ENCODE assay signal across 8 mouse cellular contexts in the genomic region with DNA sequence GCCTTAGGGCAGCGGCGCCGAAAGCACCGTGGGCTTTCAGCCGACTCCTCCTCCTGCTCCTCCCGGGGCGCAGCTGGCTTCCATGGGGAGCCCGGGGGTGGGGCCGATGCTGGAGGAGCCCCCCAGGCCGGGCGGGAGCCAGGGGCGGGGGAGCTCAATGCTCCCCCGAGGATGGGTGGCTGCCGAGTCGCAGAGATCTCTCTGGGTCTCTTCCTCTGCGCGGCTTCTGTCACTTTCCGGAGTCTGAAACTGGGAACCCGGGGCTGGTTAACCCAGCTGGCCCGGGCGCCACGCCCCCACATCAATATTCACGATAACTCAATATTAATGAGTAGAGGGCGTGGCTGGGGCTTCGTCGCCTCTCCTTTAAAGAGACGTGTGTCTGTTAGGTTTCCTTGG. TPM values are rescaled to one million over a fixed set of nuclear protein-coding genes. Genes with fewer than 3 reads are reported as not detected.
A peak's percentile ranks its signal among the peaks of the same experiment; 100 is the strongest.
DNase-seq lines count a peak whose midpoint lies in the region; ATAC-seq and TF ChIP-seq lines count a peak whose summit lies in the region.

Gene Creb3l1 (minus strand): TSS at position 229 of the 399 bp plus-strand sequence.

- H3K9me3 ChIP-seq in CH12.LX (replicated peaks; ENCODE audit: low read length) = no peaks in the 10 kb centered on the region
- H3K9me3 ChIP-seq in heart, postnatal 0 days (replicated peaks; ENCODE audit: control insufficient read depth, low read length) = no peaks in the 10 kb centered on the region
- H3K9me3 ChIP-seq in lung, embryonic 15.5 days = no peaks in the 10 kb centered on the region

- TF ChIP-seq RAD21 in CH12.LX (IDR thresholded peaks at IDR 0.05; ENCODE audit: low read depth, low read length) = no peak

- no peaks in the 10 kb centered on the region for H3K79me2 ChIP-seq in CH12.LX (replicated peaks; ENCODE audit: control insufficient read depth, extremely low read depth, insufficient read depth, poor library complexity, severe bottlenecking)

- no peak for TF ChIP-seq CTCF in CH12.LX (conservative IDR thresholded peaks at IDR 0.05 in 1 of 2, IDR thresholded peaks at IDR 0.05 in 1 of 2; ENCODE audit: low read depth in 2 of 2, low read length in 2 of 2)
- TF ChIP-seq CTCF in heart, postnatal 0 days (IDR thresholded peaks at IDR 0.05; ENCODE audit: low read depth) = no peak

- peak within 1 kb of the TSS; percentile 34 to 51 (median 34) for H3K4me3 ChIP-seq in CH12.LX (replicated peaks in 1 of 3; ENCODE audit: low read depth in 2 of 3, low read length in 2 of 3, poor library complexity in 1 of 3)
- H3K4me3 ChIP-seq in heart, postnatal 0 days (ENCODE audit: low read depth, low read length) = peak within 1 kb of the TSS; percentile 76
- peak within 1 kb of the TSS; percentile 70 for H3K4me3 ChIP-seq in lung, embryonic 15.5 days

- peaks cover 73% of the 10 kb centered on the region for H3K27me3 ChIP-seq in CH12.LX (replicated peaks)
- peaks cover 3% of the 10 kb centered on the region; the same call in 1 of the 2 replicates for H3K27me3 ChIP-seq in heart, postnatal 0 days (ENCODE audit: control insufficient read depth, insufficient read depth, low read length)
- H3K27me3 ChIP-seq in lung, embryonic 15.5 days = no peaks in the 10 kb centered on the region

- H3K4me2 ChIP-seq in CH12.LX (ENCODE audit: insufficient read depth, low read depth, poor library complexity, severe bottlenecking) = peak within 1 kb of the TSS; percentile 97
- peak within 1 kb of the TSS; percentile 98 for H3K4me2 ChIP-seq in heart, postnatal 0 days (ENCODE audit: low read depth, low read length)
- peak within 1 kb of the TSS; percentile 95 for H3K4me2 ChIP-seq in lung, embryonic 15.5 days

- TF ChIP-seq EP300 in CH12.LX (IDR thresholded peaks at IDR 0.05; ENCODE audit: low read length) = no peak
- no peak for TF ChIP-seq EP300 in heart, postnatal 0 days (IDR thresholded peaks at IDR 0.05; ENCODE audit: low read depth)

- WGBS in heart, postnatal 0 days = under 1% methylated on average over 24 of the region's 27 CpGs
- WGBS in lung, embryonic 15.5 days = 1% methylated on average over 24 of the region's 27 CpGs

- H3K36me3 ChIP-seq in CH12.LX (replicated peaks in 1 of 2; ENCODE audit: control insufficient read depth in 1 of 2, insufficient read depth in 1 of 2, low read length in 1 of 2) = no peaks in the 10 kb centered on the region
- H3K36me3 ChIP-seq in heart, postnatal 0 days (replicated peaks; ENCODE audit: control insufficient read depth, insufficient read depth, low read length) = no peaks in the 10 kb centered on the region
- H3K36me3 ChIP-seq in lung, embryonic 15.5 days = no peaks in the 10 kb centered on the region

- ATAC-seq in heart, postnatal 0 days (ENCODE audit: insufficient read depth, low read depth) = peak; percentile 27; the same call in 1 of the 2 replicates
- ATAC-seq in lung, embryonic 15.5 days (ENCODE audit: borderline replicate concordance, extremely low read depth, low FRiP score, low TSS enrichment) = peak; percentile 32; the same call in 1 of the 2 replicates

- in situ Hi-C loops in CH12.LX (cut with MboI; ENCODE audit: low pct_ligation_motif_present, low pct_unique_long_range_greater_than_20kb, low sequenced_read_pairs) = no loop called here

- H3K9ac ChIP-seq in CH12.LX (ENCODE audit: insufficient read depth, low read depth) = peak within 1 kb of the TSS; percentile 29
- H3K9ac ChIP-seq in heart, postnatal 0 days (replicated peaks; ENCODE audit: low read depth, low read length) = peak within 1 kb of the TSS; percentile 72
- H3K9ac ChIP-seq in lung, embryonic 15.5 days = peak within 1 kb of the TSS; percentile 73

- 0 out of 2 replicates have a peak, but pooled peaks have one; percentile 33 for TF ChIP-seq POLR2A in CH12.LX (IDR thresholded peaks at IDR 0.05; ENCODE audit: low read depth, low read length)

- dilution Hi-C loops in CH12.LX (cut with MboI; ENCODE audit: extremely low pct_ligation_motif_present, extremely low pct_unique_long_range_greater_than_20kb, low sequenced_read_pairs) = no loop called here

- peaks cover 0 to 8% of the 10 kb centered on the region in 2 experiments; a peak in 1 of 4 replicates for H3K4me1 ChIP-seq in CH12.LX (ENCODE audit: control insufficient read depth in 1 of 2, insufficient read depth in 2 of 2)
- peaks cover 8% of the 10 kb centered on the region for H3K4me1 ChIP-seq in heart, postnatal 0 days (ENCODE audit: control insufficient read depth, insufficient read depth)
- peaks cover 62% of the 10 kb centered on the region for H3K4me1 ChIP-seq in lung, embryonic 15.5 days

- DNase-seq in CH12.LX (ENCODE audit: extremely low read depth) (peak; percentile 60), MN1 (ENCODE audit: low spot score) (no peak)
- DNase-seq in adrenal gland, adult 2 months = peak; percentile 88
- DNase-seq in fibroblast of lung, adult 2 months (ENCODE audit: low read depth) = peak; percentile 27
- peak; percentile 65 for DNase-seq in heart, postnatal 0 days (ENCODE audit: low spot score)
- DNase-seq in kidney, postnatal 14 days = peak; percentile 88
- DNase-seq in ovary, postnatal 14 days (ENCODE audit: low spot score) = peak; percentile 64

- no peak within 1 kb of the TSS for H3K27ac ChIP-seq in CH12.LX (ENCODE audit: insufficient read depth, low read depth)
- H3K27ac ChIP-seq in heart, postnatal 0 days (ENCODE audit: low read depth) = peak within 1 kb of the TSS; percentile 70
- peak within 1 kb of the TSS; percentile 83 for H3K27ac ChIP-seq in lung, embryonic 15.5 days

TF ChIP-seq in CH12.LX, 34 proteins besides CTCF, POLR2A, EP300 and RAD21:
- TF ChIP-seq SIN3A (IDR thresholded peaks at IDR 0.05; ENCODE audit: low read length) (peak; percentile 54), MAFK (IDR thresholded peaks at IDR 0.05; ENCODE audit: insufficient replicate concordance, low read length) (no peak)

RNA-seq across cellular contexts. Expression of gene Creb3l1, which starts in this region (rescaled TPM):
- 0.29 and 0.59 TPM in 2 replicates for total RNA-seq in CH12.LX (2012; rRNA removed)
- 0.08 and 0.27 TPM in 2 replicates for total RNA-seq in CH12.LX (2014; rRNA removed)
- polyA plus RNA-seq in CH12.LX (2012; ENCODE audit: insufficient read length, low read depth) = 1.5 and 2.0 TPM in 2 replicates
- total RNA-seq in adrenal gland, adult 2 months (2021) = 10 to 100 TPM; 11.1 to 17.3 TPM
- polyA plus RNA-seq in adrenal gland, adult 2 months (2012; rRNA removed) = 6.4 and 6.6 TPM in 2 replicates
- 3.8 and 6.7 TPM in 2 replicates for total RNA-seq in heart, postnatal 0 days (2014; rRNA removed; ENCODE audit: low replicate concordance)
- 4.1 and 4.2 TPM in 2 replicates for polyA plus RNA-seq in heart, postnatal 0 days (2015; fragmentation: Nextera tagmentation; extraction: Ambion mirVana)
- 11.4 and 11.5 TPM in 2 replicates for polyA plus RNA-seq in lung, embryonic 15.5 days (2015; fragmentation: Nextera tagmentation; extraction: Ambion mirVana)
